Mouse (Mus musculus): Measurements from ENCODE around the gene Scnn1a.

GRCm38 (mm10) chr6:125325337-125325736 lies 4.9 kb downstream of the Scnn1a start:
- no peak for TF ChIP-seq POLR2A (IDR thresholded peaks at IDR 0.05; ENCODE audit: insufficient read length, low read depth)
- TF ChIP-seq USF1 (IDR thresholded peaks at IDR 0.05; ENCODE audit: low read depth), result no peak
- no peak for TF ChIP-seq POLR2AphosphoS2 (IDR thresholded peaks at IDR 0.05; ENCODE audit: insufficient read length, low read depth)
- TF ChIP-seq E2F4 (IDR thresholded peaks at IDR 0.05; ENCODE audit: insufficient read depth), result no peak
- TF ChIP-seq CEBPB (IDR thresholded peaks at IDR 0.05; ENCODE audit: insufficient read depth, poor library complexity, severe bottlenecking), result no peak
- no peak for TF ChIP-seq SRF (IDR thresholded peaks at IDR 0.05; ENCODE audit: control insufficient read depth, insufficient read length, low read depth)
- no peak for TF ChIP-seq MYOG (IDR thresholded peaks at IDR 0.05; ENCODE audit: control insufficient read depth in 1 of 3, insufficient read depth in 1 of 3, insufficient read length in 2 of 3, low read depth in 2 of 3)
- TF ChIP-seq REST (IDR thresholded peaks at IDR 0.05; ENCODE audit: insufficient read depth, insufficient read length), result no peak
- no peak for TF ChIP-seq TCF3 (IDR thresholded peaks at IDR 0.05; ENCODE audit: insufficient read length, low read depth)
- TF ChIP-seq TCF12 (IDR thresholded peaks at IDR 0.05; ENCODE audit: insufficient read depth, poor library complexity, severe bottlenecking), result no peak
